Mouse (Mus musculus) stomach, postnatal 0 days (tissue): ENCODE results near the gene Auts2. TPM values are rescaled to one million over a fixed set of nuclear protein-coding genes. Genes with fewer than 3 reads are reported as not detected.

Experiments
- ATAC-seq: fragments of 200-750 bp; cut with Nextera tagmentation; 2 replicates; pipeline ENCODE4 v1.8.0; 2017; ENCODE audit not compliant: low FRiP score, low TSS enrichment
- DNase-seq: peaks from one replicate; pipeline ENCODE4 v3.0.0-alpha.2; 2016; ENCODE audit warnings: low spot score
- H3K27ac ChIP-seq: fragments of 300-500 bp; sonication (generic); replicated peaks from 2 replicates; pipeline ENCODE4 v1.5.1; 2014; ENCODE audit warnings: mild to moderate bottlenecking, control low read depth
- H3K27me3 ChIP-seq: fragments of 300-500 bp; sonication (generic); 2 replicates; pipeline ENCODE4 v1.6.1; 2014; ENCODE audit warnings: low read length; ENCODE audit not compliant: control insufficient read depth, insufficient read depth
- H3K36me3 ChIP-seq: fragments of 300-500 bp; sonication (generic); 2 replicates; pipeline ENCODE4 v1.6.1; 2014; ENCODE audit warnings: low read length, mixed read lengths; ENCODE audit not compliant: control insufficient read depth, insufficient read depth
- H3K4me1 ChIP-seq: fragments of 300-500 bp; sonication (generic); replicated peaks from 2 replicates; pipeline ENCODE4 v1.6.1; 2014; ENCODE audit warnings: antibody characterized with exemption; ENCODE audit not compliant: control insufficient read depth, insufficient read depth
- H3K4me2 ChIP-seq: fragments of 300-500 bp; sonication (generic); replicated peaks from 2 replicates; pipeline ENCODE4 v1.6.1; 2014; ENCODE audit warnings: low read depth, mild to moderate bottlenecking, control low read depth, moderate library complexity
- H3K4me3 ChIP-seq: fragments of 300-500 bp; sonication (generic); 2 replicates; pipeline ENCODE4 v1.5.1; 2014; ENCODE audit warnings: low read depth, low read length, control low read depth
- H3K9ac ChIP-seq: fragments of 300-500 bp; sonication (generic); 2 replicates; pipeline ENCODE4 v1.6.1; 2014; ENCODE audit warnings: mild to moderate bottlenecking, low read length, control low read depth, mixed read lengths
- H3K9me3 ChIP-seq: fragments of 300-500 bp; sonication (generic); 2 replicates; pipeline ENCODE4 v1.6.1; 2016; ENCODE audit warnings: low read length; ENCODE audit not compliant: control insufficient read depth
- CTCF ChIP-seq: IDR thresholded peaks from 2 replicates; pipeline ENCODE4 v1.5.1; 2016; ENCODE audit warnings: antibody characterized with exemption, low read depth, mild to moderate bottlenecking, moderate library complexity
- EP300 ChIP-seq: optimal IDR thresholded peaks from 2 replicates; pipeline ENCODE3; 2016; ENCODE audit warnings: antibody characterized with exemption
- WGBS: fragments of 180-500 bp; shearing (Covaris S2); extraction: QIAGEN DNeasy Blood & Tissue Kit; methylation state at CpG from one replicate; pipeline ENCODE4 v1.1.7; 2014; 5-methylcytosine and 5-hydroxymethylcytosine counted together
- polyA plus RNA-seq: library from polyadenylated mRNA; unstranded; fragments of >200 nt; fragmentation: Nextera tagmentation; extraction: Ambion mirVana; gene quantifications from 2 replicates; pipeline ENCODE4 v1.2.1, GENCODE M21; 2015

Auts2 gene
- polyA plus RNA-seq, 1 experiment from 2014 or later = 7.3 TPM

- no peaks in the 10 kb centered on the region for H3K4me1 ChIP-seq
- no peaks in the 10 kb centered on the region for H3K36me3 ChIP-seq
- H3K27ac ChIP-seq = no peak overlapping the region
- TF ChIP-seq EP300 = no peak
- TF ChIP-seq CTCF = no peak
- H3K4me2 ChIP-seq = no peak overlapping the region
- H3K9me3 ChIP-seq = no peaks in the 10 kb centered on the region
- H3K4me3 ChIP-seq = no peak overlapping the region
- ATAC-seq (no peak), DNase-seq (no peak)
- WGBS = 76% methylated on average over 7 of the region's 7 CpGs
- H3K27me3 ChIP-seq = no peaks in the 10 kb centered on the region
- no peak overlapping the region for H3K9ac ChIP-seq
Observed at GRCm38 (mm10) chr5:132458498-132458897, 84.6 kb downstream of the Auts2 start.

- TF ChIP-seq EP300 (no peak), CTCF (no peak)
- Histone ChIP-seq H3K9ac (no peak overlapping the region), H3K27ac (no peak overlapping the region), H3K9me3 (no peaks in the 10 kb centered on the region), H3K27me3 (no peaks in the 10 kb centered on the region), H3K4me2 (no peak overlapping the region), H3K36me3 (no peaks in the 10 kb centered on the region), H3K4me1 (no peaks in the 10 kb centered on the region), H3K4me3 (no peak overlapping the region)
- 72% methylated on average over 2 of the region's 2 CpGs for WGBS
- ATAC-seq = no peak
- no peak for DNase-seq
Observed at GRCm38 (mm10) chr5:132452381-132452780, 90.8 kb downstream of the Auts2 start.

GRCm38 (mm10) chr5:132450071-132450470 is 93.1 kb downstream of the Auts2 start:
- TF ChIP-seq CTCF = no peak
- TF ChIP-seq EP300 = no peak
- no peak for ATAC-seq
- Histone ChIP-seq H3K4me2 (no peak overlapping the region), H3K9ac (no peak overlapping the region), H3K27me3 (no peaks in the 10 kb centered on the region), H3K4me3 (no peak overlapping the region), H3K4me1 (no peaks in the 10 kb centered on the region), H3K27ac (no peak overlapping the region), H3K9me3 (no peaks in the 10 kb centered on the region), H3K36me3 (no peaks in the 10 kb centered on the region)
- no peak for DNase-seq
- 99% methylated on average over 3 of the region's 3 CpGs for WGBS

GRCm38 (mm10) chr5:132448401-132449066 is 94.6 kb downstream of the Auts2 start:
- Histone ChIP-seq H3K27me3 (no peaks in the 10 kb centered on the region), H3K4me2 (no peak overlapping the region), H3K4me3 (no peak overlapping the region), H3K9me3 (no peaks in the 10 kb centered on the region), H3K9ac (no peak overlapping the region), H3K36me3 (no peaks in the 10 kb centered on the region), H3K4me1 (no peaks in the 10 kb centered on the region), H3K27ac (no peak overlapping the region)
- WGBS = 68% methylated on average over 6 of the region's 6 CpGs
- no peak for TF ChIP-seq CTCF
- TF ChIP-seq EP300 = no peak
- DNase-seq (no peak), ATAC-seq (no peak)

GRCm38 (mm10) chr5:132445213-132445954 is 97.8 kb downstream of the Auts2 start:
- ATAC-seq (no peak), DNase-seq (no peak)
- Histone ChIP-seq H3K4me1 (no peaks in the 10 kb centered on the region), H3K9me3 (no peaks in the 10 kb centered on the region), H3K4me2 (no peak overlapping the region), H3K27ac (no peak overlapping the region), H3K9ac (no peak overlapping the region), H3K27me3 (no peaks in the 10 kb centered on the region), H3K4me3 (no peak overlapping the region), H3K36me3 (no peaks in the 10 kb centered on the region)
- 88% methylated on average over 4 of the region's 4 CpGs for WGBS
- TF ChIP-seq EP300 = no peak
- TF ChIP-seq CTCF = no peak

GRCm38 (mm10) chr5:132442948-132443347 is 100.2 kb downstream of the Auts2 start:
- TF ChIP-seq EP300 (no peak), CTCF (no peak)
- WGBS = 66% methylated on average over 4 of the region's 4 CpGs
- Histone ChIP-seq H3K4me2 (no peak overlapping the region), H3K27me3 (no peaks in the 10 kb centered on the region), H3K4me3 (no peak overlapping the region), H3K36me3 (no peaks in the 10 kb centered on the region), H3K9ac (no peak overlapping the region), H3K9me3 (no peaks in the 10 kb centered on the region), H3K27ac (no peak overlapping the region), H3K4me1 (no peaks in the 10 kb centered on the region)
- ATAC-seq (no peak), DNase-seq (no peak)
